Mouse (Mus musculus) gastrocnemius, adult 18-20 months (tissue): ENCODE measurements around the gene Bnc2. TPM values are rescaled to one million over a fixed set of nuclear protein-coding genes. Genes with fewer than 3 reads are reported as not detected.

Source experiments
- DNase-seq: peaks from one replicate; pipeline ENCODE4 v3.0.0; 2021; ENCODE audit warnings: low spot score
- total RNA-seq, 2 experiments: library from RNA; stranded (reverse); gene quantifications; 2 replicates each; pipeline ENCODE4 v1.2.3; 2021

Gene Bnc2
- total RNA-seq, 2 experiments from 2014 or later = 8.5 to 15.1 TPM

GRCm38 (mm10) chr4:84633991-84634390 lies 41.1 kb downstream of the Bnc2 start:
- peak; percentile 17 for DNase-seq

- no peak for DNase-seq
Observed at GRCm38 (mm10) chr4:84632832-84633789, 42.0 kb downstream of the Bnc2 start.

- no peak for DNase-seq
Observed at GRCm38 (mm10) chr4:84627616-84628015, 47.5 kb downstream of the Bnc2 start.

GRCm38 (mm10) chr4:84623312-84623711 lies 51.8 kb downstream of the Bnc2 start:
- no peak for DNase-seq

- no peak for DNase-seq
Observed at GRCm38 (mm10) chr4:84621785-84622184, 53.3 kb downstream of the Bnc2 start.

- DNase-seq = no peak
Observed at GRCm38 (mm10) chr4:84609861-84610260, 65.2 kb downstream of the Bnc2 start.

- no peak for DNase-seq
Observed at GRCm38 (mm10) chr4:84604461-84604860, 70.6 kb downstream of the Bnc2 start.

GRCm38 (mm10) chr4:84580260-84580952 lies 94.7 kb downstream of the Bnc2 start:
- DNase-seq = no peak

- no peak for DNase-seq
Observed at GRCm38 (mm10) chr4:84578296-84578695, 96.8 kb downstream of the Bnc2 start.

GRCm38 (mm10) chr4:84566123-84566522 lies 109.0 kb downstream of the Bnc2 start:
- DNase-seq = no peak

GRCm38 (mm10) chr4:84545204-84545871 lies 129.7 kb downstream of the Bnc2 start:
- DNase-seq = peak; percentile 71

GRCm38 (mm10) chr4:84544646-84545045 lies 130.4 kb downstream of the Bnc2 start:
- no peak for DNase-seq

- peak; percentile 66 for DNase-seq
Observed at GRCm38 (mm10) chr4:84540531-84540930, 134.5 kb downstream of the Bnc2 start.

- no peak for DNase-seq
Observed at GRCm38 (mm10) chr4:84539396-84539795, 135.7 kb downstream of the Bnc2 start.

- DNase-seq = no peak
Observed at GRCm38 (mm10) chr4:84528886-84529789, 145.9 kb downstream of the Bnc2 start.

- DNase-seq = no peak
Observed at GRCm38 (mm10) chr4:84528358-84528757, 146.7 kb downstream of the Bnc2 start.

GRCm38 (mm10) chr4:84527066-84527933 lies 147.8 kb downstream of the Bnc2 start:
- no peak for DNase-seq

- peak; percentile 27 for DNase-seq
Observed at GRCm38 (mm10) chr4:84523651-84524221, 151.3 kb downstream of the Bnc2 start.

GRCm38 (mm10) chr4:84523211-84523610 lies 151.9 kb downstream of the Bnc2 start:
- no peak for DNase-seq

- no peak for DNase-seq
Observed at GRCm38 (mm10) chr4:84521562-84521961, 153.5 kb downstream of the Bnc2 start.
